Mouse (Mus musculus) heart, postnatal 0 days (tissue): Measurements from ENCODE around the gene Gm7138. TPM values are rescaled to one million over a fixed set of nuclear protein-coding genes. Genes with fewer than 3 reads are reported as not detected.
"Not testable (repeated sequence)": the region's sequence is repeated elsewhere in the genome, so short reads cannot be mapped to it uniquely, and the experiment has no call there.

ENCODE experiments used
- ATAC-seq: fragments of 200-750 bp; cut with Nextera tagmentation; 2 replicates; pipeline ENCODE4 v1.8.0; 2017; ENCODE audit warnings: low read depth, moderate number of reproducible peaks, moderate library complexity; ENCODE audit not compliant: insufficient read depth
- DNase-seq: peaks from one replicate; pipeline ENCODE4 v3.0.0-alpha.2; 2016; ENCODE audit warnings: low spot score
- H3K27ac ChIP-seq: fragments of 300-500 bp; sonication (generic); 2 replicates; pipeline ENCODE4 v1.5.1; 2014; ENCODE audit warnings: low read depth, mild to moderate bottlenecking
- H3K27me3 ChIP-seq: fragments of 300-500 bp; sonication (generic); 2 replicates; pipeline ENCODE4 v1.6.1; 2014; ENCODE audit warnings: low read length, mixed read lengths; ENCODE audit not compliant: control insufficient read depth, insufficient read depth
- H3K36me3 ChIP-seq: fragments of 300-500 bp; sonication (generic); replicated peaks from 2 replicates; pipeline ENCODE4 v1.6.1; 2014; ENCODE audit warnings: low read length, mixed read lengths; ENCODE audit not compliant: control insufficient read depth, insufficient read depth
- H3K4me1 ChIP-seq: fragments of 300-500 bp; sonication (generic); 2 replicates; pipeline ENCODE4 v1.6.1; 2014; ENCODE audit warnings: antibody characterized with exemption; ENCODE audit not compliant: control insufficient read depth, insufficient read depth
- H3K4me2 ChIP-seq: fragments of 300-500 bp; sonication (generic); 2 replicates; pipeline ENCODE4 v1.6.1; 2014; ENCODE audit warnings: low read depth, mild to moderate bottlenecking, low read length, moderate library complexity
- H3K4me3 ChIP-seq: fragments of 300-500 bp; sonication (generic); 2 replicates; pipeline ENCODE4 v1.5.1; 2014; ENCODE audit warnings: low read depth, low read length
- H3K9ac ChIP-seq: fragments of 300-500 bp; sonication (generic); replicated peaks from 2 replicates; pipeline ENCODE4 v1.6.1; 2014; ENCODE audit warnings: low read depth, low read length, mixed read lengths
- H3K9me3 ChIP-seq: fragments of 300-500 bp; sonication (generic); replicated peaks from 2 replicates; pipeline ENCODE4 v1.6.1; 2016; ENCODE audit warnings: low read length; ENCODE audit not compliant: control insufficient read depth
- CTCF ChIP-seq: IDR thresholded peaks from 2 replicates; pipeline ENCODE4 v1.5.1; 2016; ENCODE audit warnings: antibody characterized with exemption, control low read depth, low read depth
- EP300 ChIP-seq: IDR thresholded peaks from 2 replicates; pipeline ENCODE4 v1.6.1; 2016; ENCODE audit warnings: antibody characterized with exemption, low read depth
- WGBS: fragments of 180-500 bp; shearing (Covaris S2); extraction: QIAGEN DNeasy Blood & Tissue Kit; methylation state at CpG from one replicate; pipeline ENCODE4 v1.1.7; 2014; 5-methylcytosine and 5-hydroxymethylcytosine counted together
- polyA plus RNA-seq: library from polyadenylated mRNA; unstranded; fragments of >200 nt; fragmentation: Nextera tagmentation; extraction: Ambion mirVana; gene quantifications from 2 replicates; pipeline ENCODE4 v1.2.1, GENCODE M21; 2015
- total RNA-seq: library from RNA; depleted of rRNA; stranded (reverse); fragments of >200 nt; gene quantifications from 2 replicates; pipeline ENCODE4 v1.2.3, GENCODE M21; 2014; ENCODE audit warnings: low replicate concordance; rRNA removed

The Gm7138 gene
- total and polyA plus RNA-seq, 2 experiments from 2014 or later, result not detected

DNA sequence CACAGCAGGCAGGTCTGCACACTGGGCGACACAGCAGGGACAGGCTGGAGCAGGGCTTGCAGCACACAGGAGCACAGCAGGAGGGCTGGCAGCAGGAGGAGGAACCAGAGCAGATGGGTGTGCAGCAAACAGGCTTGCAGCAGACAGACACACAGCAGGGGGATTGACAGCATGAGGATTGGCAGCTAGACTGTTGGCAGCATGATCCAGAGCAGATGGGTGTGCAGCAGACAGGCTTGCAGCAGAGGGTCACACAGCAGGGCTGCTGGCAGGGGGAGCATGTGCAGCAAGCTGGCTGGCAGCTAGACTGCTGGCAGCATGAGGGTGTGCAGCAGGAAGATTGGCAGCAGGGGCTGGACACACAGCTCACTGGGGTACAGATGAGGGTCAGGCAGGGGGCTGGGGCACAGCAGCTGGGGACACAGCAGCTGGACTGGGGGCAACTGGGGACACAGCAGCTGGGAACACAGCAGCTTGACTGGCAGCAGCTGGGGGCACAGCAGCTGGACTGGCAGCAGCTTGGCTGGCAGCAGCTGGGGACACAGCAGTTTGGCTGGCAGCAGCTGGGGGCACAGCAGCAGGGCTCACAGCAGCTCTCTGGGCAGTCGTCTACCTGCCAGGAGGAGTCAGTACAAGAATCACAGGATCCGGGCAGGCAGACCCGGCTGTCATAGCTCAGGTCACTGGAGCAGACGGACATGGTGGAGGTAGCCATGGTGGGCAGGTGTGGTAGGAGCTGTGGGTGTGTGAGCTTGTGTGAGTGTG, 34.6 kb downstream of the Gm7138 start, which contains the start of gene Gm18596:
Gene Gm18596 (minus strand): TSS at position 715 of the 765 bp plus-strand sequence.
- H3K27me3 ChIP-seq, H3K4me1 ChIP-seq, H3K36me3 ChIP-seq, H3K4me3 ChIP-seq, H3K4me2 ChIP-seq, DNase-seq, H3K27ac ChIP-seq, H3K9me3 ChIP-seq, ATAC-seq, H3K9ac ChIP-seq: not testable (repeated sequence)
- WGBS, result 53% methylated on average over 4 of the region's 5 CpGs

GRCm38 (mm10) chr10:77738929-77739328, 37.8 kb downstream of the Gm7138 start:
- Histone ChIP-seq H3K9me3 (no peaks in the 10 kb centered on the region; the same call in 1 of the 2 replicates), H3K27me3 (no peaks in the 10 kb centered on the region), H3K4me2 (no peak overlapping the region), H3K9ac (no peak overlapping the region), H3K27ac (no peak overlapping the region), H3K4me3 (no peak overlapping the region), H3K36me3 (no peaks in the 10 kb centered on the region), H3K4me1 (no peaks in the 10 kb centered on the region)
- TF ChIP-seq EP300 (no peak), CTCF (no peak)
- no peak for DNase-seq
- ATAC-seq, result no peak
- 76% methylated on average over 4 of the region's 4 CpGs for WGBS

DNA sequence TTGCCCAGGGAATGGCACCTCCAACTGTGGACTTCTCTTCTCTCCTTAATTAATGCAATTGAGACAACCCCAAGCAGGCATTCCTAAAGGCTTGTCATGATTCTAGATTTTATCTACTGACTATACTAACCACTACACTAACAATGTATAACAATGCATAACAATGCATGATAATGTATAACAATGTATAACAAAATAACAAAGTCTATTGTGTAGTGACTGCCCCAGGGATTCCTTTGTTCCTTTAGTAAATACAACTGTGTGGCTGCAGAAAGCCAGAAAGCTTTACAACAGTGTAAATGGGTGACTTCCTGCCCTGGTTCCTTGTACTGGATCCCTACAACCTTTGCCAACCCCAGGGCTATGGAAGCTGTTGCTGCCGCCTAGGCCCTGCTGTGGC, 40.8 kb downstream of the Gm7138 start:
- ATAC-seq (no peak), DNase-seq (no peak)
- no peak overlapping the region for H3K4me2 ChIP-seq
- no peaks in the 10 kb centered on the region for H3K27me3 ChIP-seq
- WGBS, result 86% methylated on average over 1 of the region's 1 CpGs
- H3K27ac ChIP-seq, result no peak overlapping the region
- no peaks in the 10 kb centered on the region for H3K36me3 ChIP-seq
- H3K4me3 ChIP-seq, result no peak overlapping the region
- H3K9ac ChIP-seq, result no peak overlapping the region
- no peaks in the 10 kb centered on the region for H3K4me1 ChIP-seq
- no peaks in the 10 kb centered on the region; the same call in 1 of the 2 replicates for H3K9me3 ChIP-seq
- TF ChIP-seq EP300, result no peak
- TF ChIP-seq CTCF, result no peak

GRCm38 (mm10) chr10:77729241-77729640, 47.5 kb downstream of the Gm7138 start:
- no peak overlapping the region for H3K4me2 ChIP-seq
- no peaks in the 10 kb centered on the region for H3K4me1 ChIP-seq
- no peaks in the 10 kb centered on the region for H3K27me3 ChIP-seq
- DNase-seq (no peak), ATAC-seq (no peak)
- no peaks in the 10 kb centered on the region for H3K36me3 ChIP-seq
- no peak overlapping the region for H3K27ac ChIP-seq
- no peak for TF ChIP-seq EP300
- TF ChIP-seq CTCF, result no peak; the same call in 1 of the 2 replicates
- 49% methylated on average over 4 of the region's 4 CpGs for WGBS
- H3K9ac ChIP-seq, result no peak overlapping the region
- H3K9me3 ChIP-seq, result no peaks in the 10 kb centered on the region
- H3K4me3 ChIP-seq, result no peak overlapping the region

- Histone ChIP-seq H3K4me2 (no peak overlapping the region), H3K36me3 (no peaks in the 10 kb centered on the region), H3K27me3 (no peaks in the 10 kb centered on the region), H3K9me3 (no peaks in the 10 kb centered on the region), H3K27ac (no peak overlapping the region), H3K9ac (no peak overlapping the region), H3K4me3 (no peak overlapping the region), H3K4me1 (no peaks in the 10 kb centered on the region)
- 59% methylated on average over 4 of the region's 4 CpGs for WGBS
- no peak for ATAC-seq
- TF ChIP-seq EP300 (no peak), CTCF (no peak)
- DNase-seq, result no peak
Observed at GRCm38 (mm10) chr10:77728280-77728679, 48.5 kb downstream of the Gm7138 start.

Other genes with a start within 250 kb of the Gm7138 start
Only the 30 nearest of the 32 such genes appear.
- gene Pttg1ip, start 195.2 kb downstream of the Gm7138 start, total RNA-seq, result 117 and 163 TPM in 2 replicates
- gene Pttg1ip, start 195.2 kb downstream of the Gm7138 start, polyA plus RNA-seq, result 117 and 119 TPM in 2 replicates
- gene Sumo3, start 170.8 kb downstream of the Gm7138 start, total RNA-seq, result 112 and 128 TPM in 2 replicates
- 121 and 128 TPM in 2 replicates for gene Sumo3, start 170.8 kb downstream of the Gm7138 start, polyA plus RNA-seq
- gene Gm49325, start 170.7 kb downstream of the Gm7138 start, total RNA-seq, result not detected in 2 replicates
- 6.8 and 13.7 TPM in 2 replicates for gene Gm49325, start 170.7 kb downstream of the Gm7138 start, polyA plus RNA-seq
- gene Ube2g2, start 154.7 kb downstream of the Gm7138 start, total RNA-seq, result 54.1 and 56.4 TPM in 2 replicates
- gene Ube2g2, start 154.7 kb downstream of the Gm7138 start, polyA plus RNA-seq, result 69.7 and 71.8 TPM in 2 replicates
- 1.1 TPM in 1 of 2 replicates, not detected in the other for gene Tspear, start 90.4 kb downstream of the Gm7138 start, total RNA-seq
- not detected in 2 replicates for gene Tspear, start 90.4 kb downstream of the Gm7138 start, polyA plus RNA-seq
- not detected in 2 replicates for gene Gm19402, start 86.2 kb downstream of the Gm7138 start, total RNA-seq
- gene Gm19402, start 86.2 kb downstream of the Gm7138 start, polyA plus RNA-seq, result not detected in 2 replicates
- gene Gm9508, start 79.7 kb downstream of the Gm7138 start, total RNA-seq, result not detected in 2 replicates
- not detected in 2 replicates for gene Gm9508, start 79.7 kb downstream of the Gm7138 start, polyA plus RNA-seq
- not detected in 2 replicates for gene Gm10272, start 70.3 kb downstream of the Gm7138 start, total RNA-seq
- gene Gm10272, start 70.3 kb downstream of the Gm7138 start, polyA plus RNA-seq, result not detected in 2 replicates
- not detected in 2 replicates for gene Gm10024, start 65.5 kb downstream of the Gm7138 start, total RNA-seq
- not detected in 2 replicates for gene Gm10024, start 65.5 kb downstream of the Gm7138 start, polyA plus RNA-seq
- gene Gm10142, start 61.1 kb downstream of the Gm7138 start, total RNA-seq, result not detected in 2 replicates
- not detected in 2 replicates for gene Gm10142, start 61.1 kb downstream of the Gm7138 start, polyA plus RNA-seq
- gene Krtap12-1, start 56.3 kb downstream of the Gm7138 start, total RNA-seq, result not detected in 2 replicates
- gene Krtap12-1, start 56.3 kb downstream of the Gm7138 start, polyA plus RNA-seq, result not detected in 2 replicates
- not detected in 2 replicates for gene Gm10100, start 50.5 kb downstream of the Gm7138 start, total RNA-seq
- gene Gm10100, start 50.5 kb downstream of the Gm7138 start, polyA plus RNA-seq, result not detected in 2 replicates
- not detected in 2 replicates for gene Gm18596, start 34.3 kb downstream of the Gm7138 start, total RNA-seq
- not detected in 2 replicates for gene Gm18596, start 34.3 kb downstream of the Gm7138 start, polyA plus RNA-seq
- not detected in 2 replicates for gene Gm9736, start 25.6 kb downstream of the Gm7138 start, total RNA-seq
- not detected in 2 replicates for gene Gm9736, start 25.6 kb downstream of the Gm7138 start, polyA plus RNA-seq
- not detected in 2 replicates for gene Gm3233, start 17.3 kb downstream of the Gm7138 start, total RNA-seq
- gene Gm3233, start 17.3 kb downstream of the Gm7138 start, polyA plus RNA-seq, result not detected in 2 replicates
- not detected in 2 replicates for gene Gm3238, start 5.6 kb downstream of the Gm7138 start, total RNA-seq
- gene Gm3238, start 5.6 kb downstream of the Gm7138 start, polyA plus RNA-seq, result not detected in 2 replicates
- not detected in 2 replicates for gene Gm3250, start 5.6 kb upstream of the Gm7138 start, total RNA-seq
- not detected in 2 replicates for gene Gm3250, start 5.6 kb upstream of the Gm7138 start, polyA plus RNA-seq
- gene Gm7137, start 11.3 kb upstream of the Gm7138 start, total RNA-seq, result not detected in 2 replicates
- not detected in 2 replicates for gene Gm7137, start 11.3 kb upstream of the Gm7138 start, polyA plus RNA-seq
- gene Gm9639, start 18.1 kb upstream of the Gm7138 start, total RNA-seq, result not detected in 2 replicates
- not detected in 2 replicates for gene Gm9639, start 18.1 kb upstream of the Gm7138 start, polyA plus RNA-seq
- gene Gm19668, start 22.2 kb upstream of the Gm7138 start, total RNA-seq, result not detected in 2 replicates
- gene Gm19668, start 22.2 kb upstream of the Gm7138 start, polyA plus RNA-seq, result not detected in 2 replicates
- gene Gm9507, start 34.9 kb upstream of the Gm7138 start, total RNA-seq, result not detected in 2 replicates
- gene Gm9507, start 34.9 kb upstream of the Gm7138 start, polyA plus RNA-seq, result not detected in 2 replicates
- not detected in 2 replicates for gene Gm2696, start 37.7 kb upstream of the Gm7138 start, total RNA-seq
- not detected in 2 replicates for gene Gm2696, start 37.7 kb upstream of the Gm7138 start, polyA plus RNA-seq
- gene Krtap10-4, start 50.2 kb upstream of the Gm7138 start, total RNA-seq, result not detected in 2 replicates
- not detected in 2 replicates for gene Krtap10-4, start 50.2 kb upstream of the Gm7138 start, polyA plus RNA-seq
- gene Krtap10-10, start 59.0 kb upstream of the Gm7138 start, total RNA-seq, result not detected in 2 replicates
- gene Krtap10-10, start 59.0 kb upstream of the Gm7138 start, polyA plus RNA-seq, result not detected in 2 replicates
- not detected in 2 replicates for gene Gm36176, start 69.9 kb upstream of the Gm7138 start, total RNA-seq
- not detected in 2 replicates for gene Gm36176, start 69.9 kb upstream of the Gm7138 start, polyA plus RNA-seq
- not detected in 2 replicates for gene Gm10318, start 75.9 kb upstream of the Gm7138 start, total RNA-seq
- gene Gm10318, start 75.9 kb upstream of the Gm7138 start, polyA plus RNA-seq, result not detected in 2 replicates
- not detected in 2 replicates for gene Gm3285, start 85.0 kb upstream of the Gm7138 start, total RNA-seq
- gene Gm3285, start 85.0 kb upstream of the Gm7138 start, polyA plus RNA-seq, result not detected in 2 replicates
- gene Lrrc3, start 125.6 kb upstream of the Gm7138 start, total RNA-seq, result 0.08 and 2.5 TPM in 2 replicates
- 0.54 and 0.63 TPM in 2 replicates for gene Lrrc3, start 125.6 kb upstream of the Gm7138 start, polyA plus RNA-seq
- 0.27 and 2.4 TPM in 2 replicates for gene Trpm2, start 193.6 kb upstream of the Gm7138 start, total RNA-seq
- gene Trpm2, start 193.6 kb upstream of the Gm7138 start, polyA plus RNA-seq, result 0.11 TPM in 2 replicates
- gene 1810043G02Rik, start 201.6 kb upstream of the Gm7138 start, total RNA-seq, result 14.8 and 48.9 TPM in 2 replicates
- 18.1 and 18.6 TPM in 2 replicates for gene 1810043G02Rik, start 201.6 kb upstream of the Gm7138 start, polyA plus RNA-seq